Mouse (Mus musculus): ENCODE data around the gene Herc6. TPM values are rescaled to one million over a fixed set of nuclear protein-coding genes. Genes with fewer than 3 reads are reported as not detected.

Herc6 gene
- polyA plus RNA-seq, 1 experiment from 2014 or later: 23.5 TPM

- Histone ChIP-seq H3K27ac (no peak overlapping the region), H3K36me3 (ENCODE audit: inconsistent target) (peaks cover 58% of the 10 kb centered on the region), H3K79me2 (ENCODE audit: inconsistent target) (no peaks in the 10 kb centered on the region), H3K4me3 (ENCODE audit: inconsistent target) (no peak overlapping the region)
- WGBS (ENCODE audit: missing documents): 80% methylated on average over 1 of the region's 1 CpGs
Measured at GRCm38 (mm10) chr6:57647256-57647655, 66.5 kb downstream of the Herc6 start.

DNA sequence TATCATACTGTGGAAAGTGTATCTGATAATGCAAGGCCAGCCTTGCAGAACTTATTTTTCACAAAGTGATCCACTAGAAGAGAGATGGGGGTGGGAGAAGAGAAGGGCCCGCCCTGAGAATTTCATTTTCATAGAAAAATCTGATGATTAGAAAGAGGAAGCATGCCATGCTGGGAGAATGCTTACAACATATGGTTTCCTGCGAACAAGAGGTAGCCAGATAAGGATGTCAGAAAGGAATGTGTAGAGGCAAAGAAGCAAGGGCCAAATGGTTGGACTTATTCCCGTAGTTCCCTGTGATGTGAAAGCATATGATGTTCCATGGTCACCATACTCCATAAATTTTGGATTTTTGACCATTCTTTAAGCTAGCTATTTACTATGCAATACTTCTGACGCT lies 80.5 kb downstream of the Herc6 start:
- Histone ChIP-seq H3K36me3 (ENCODE audit: inconsistent target) (peaks cover 57% of the 10 kb centered on the region), H3K27ac (no peak overlapping the region), H3K4me3 (ENCODE audit: inconsistent target) (no peak overlapping the region), H3K79me2 (ENCODE audit: inconsistent target) (no peaks in the 10 kb centered on the region)
- 48% methylated on average over 4 of the region's 4 CpGs for WGBS (ENCODE audit: missing documents)

DNA sequence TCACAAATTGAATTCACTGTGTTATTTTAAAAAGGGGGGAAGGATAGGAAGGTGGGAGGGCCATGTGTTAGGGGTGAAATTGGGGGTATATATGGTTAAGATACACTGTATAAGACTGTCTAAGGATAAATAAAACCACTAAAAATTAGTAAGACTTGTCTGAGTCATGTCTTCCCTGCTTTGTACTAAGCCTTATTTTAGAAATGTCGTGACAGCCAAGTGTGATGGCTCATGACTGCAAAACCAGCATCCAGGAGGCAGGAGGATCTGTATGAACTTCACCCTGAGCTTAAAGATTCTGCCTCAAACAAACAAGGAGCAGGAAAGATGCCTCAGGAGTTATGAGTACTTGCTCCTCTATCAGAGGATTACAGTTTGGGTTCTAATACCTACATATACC lies 103.4 kb downstream of the Herc6 start:
- WGBS (ENCODE audit: missing documents): 100% methylated on average over 1 of the region's 1 CpGs
- Histone ChIP-seq H3K36me3 (ENCODE audit: inconsistent target) (no peaks in the 10 kb centered on the region), H3K4me3 (ENCODE audit: inconsistent target) (no peak overlapping the region)

DNA sequence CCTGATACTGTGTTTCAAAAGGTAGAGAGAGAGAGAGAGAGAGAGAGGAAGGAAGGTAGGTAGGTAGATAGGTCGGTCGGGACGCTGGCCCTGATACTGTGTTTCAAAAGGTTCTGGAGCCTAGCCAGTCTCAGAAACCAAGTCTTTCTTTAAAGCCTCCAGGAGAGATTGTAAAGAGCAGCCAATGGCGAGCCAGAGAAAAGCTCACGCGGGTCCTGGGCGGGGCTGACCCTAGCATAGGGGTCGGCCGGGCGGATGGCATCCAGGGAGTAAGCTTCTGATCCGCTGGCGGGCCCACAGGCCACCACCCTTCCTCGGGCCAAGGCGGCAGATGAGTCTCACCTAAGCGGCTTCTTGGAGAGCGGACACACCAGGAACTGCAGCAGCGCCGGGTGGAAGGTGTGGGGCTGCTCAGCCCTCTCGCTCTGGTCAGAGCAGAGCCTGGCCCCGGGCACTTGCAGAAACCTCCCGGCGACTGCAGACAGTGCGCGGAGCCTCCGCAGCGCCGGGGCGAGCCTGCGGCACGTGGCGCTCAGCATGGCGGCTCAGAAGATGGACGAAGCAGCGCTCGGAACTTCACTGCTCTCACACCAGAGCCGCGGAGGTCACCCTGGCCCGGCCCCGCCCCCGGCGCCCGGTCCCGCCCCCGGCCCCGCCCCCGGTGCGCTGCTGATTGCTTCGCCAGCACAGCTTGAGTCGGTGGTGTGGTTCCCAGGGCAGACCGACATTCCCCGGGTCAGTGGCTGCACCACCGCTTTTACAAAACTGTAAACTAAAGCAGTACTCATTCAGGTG lies 110.9 kb downstream of the Herc6 start, which contains the start of gene Pyurf:
Gene Pyurf, minus strand, starts transcription at position 612 of the 795 bp plus-strand sequence.
- Histone ChIP-seq H3K79me2 (ENCODE audit: inconsistent target) (no peaks in the 10 kb centered on the region; the same call in 1 of the 2 replicates), H3K27ac (peak within 1 kb of the TSS; percentile 53), H3K36me3 (ENCODE audit: inconsistent target) (no peaks in the 10 kb centered on the region), H3K4me3 (ENCODE audit: inconsistent target) (peak within 1 kb of the TSS; percentile 48)
- under 1% methylated on average over 48 of the region's 52 CpGs for WGBS (ENCODE audit: missing documents)

More for the DNA sequence above, 103.4 kb downstream of the Herc6 start:
- Histone ChIP-seq H3K79me2 (ENCODE audit: inconsistent target) (no peaks in the 10 kb centered on the region), H3K27ac (no peak overlapping the region)

DNA sequence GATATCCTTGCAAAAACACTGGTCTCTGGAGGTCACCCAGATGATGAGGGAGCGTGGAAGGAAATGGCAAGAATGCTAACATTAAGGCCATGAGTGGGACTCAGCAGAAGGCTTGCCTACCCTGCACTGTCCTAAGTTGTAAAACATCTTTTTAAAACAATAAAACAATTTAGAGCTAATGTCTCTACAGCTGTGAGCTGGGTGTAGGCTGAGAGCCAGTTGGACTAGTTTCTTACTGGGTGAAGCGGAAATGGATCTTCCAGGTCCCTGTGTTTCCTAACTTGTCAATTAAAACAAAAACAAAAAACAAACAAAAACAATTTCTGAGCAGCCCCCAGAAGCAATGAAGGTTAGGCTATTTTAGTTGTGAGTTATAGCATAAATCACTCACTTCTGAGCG lies 112.3 kb downstream of the Herc6 start:
- Histone ChIP-seq H3K79me2 (ENCODE audit: inconsistent target) (no peaks in the 10 kb centered on the region; the same call in 1 of the 2 replicates), H3K36me3 (ENCODE audit: inconsistent target) (no peaks in the 10 kb centered on the region), H3K4me3 (ENCODE audit: inconsistent target) (no peak overlapping the region), H3K27ac (no peak overlapping the region)
- WGBS (ENCODE audit: missing documents): 97% methylated on average over 3 of the region's 3 CpGs

GRCm38 (mm10) chr6:57701686-57702085 lies 120.9 kb downstream of the Herc6 start:
- no peak overlapping the region for H3K4me3 ChIP-seq (ENCODE audit: inconsistent target)
- H3K36me3 ChIP-seq (ENCODE audit: inconsistent target): no peaks in the 10 kb centered on the region
- no peak overlapping the region for H3K27ac ChIP-seq
- H3K79me2 ChIP-seq (ENCODE audit: inconsistent target): peaks cover 28% of the 10 kb centered on the region
- 92% methylated on average over 4 of the region's 4 CpGs for WGBS (ENCODE audit: missing documents)

DNA sequence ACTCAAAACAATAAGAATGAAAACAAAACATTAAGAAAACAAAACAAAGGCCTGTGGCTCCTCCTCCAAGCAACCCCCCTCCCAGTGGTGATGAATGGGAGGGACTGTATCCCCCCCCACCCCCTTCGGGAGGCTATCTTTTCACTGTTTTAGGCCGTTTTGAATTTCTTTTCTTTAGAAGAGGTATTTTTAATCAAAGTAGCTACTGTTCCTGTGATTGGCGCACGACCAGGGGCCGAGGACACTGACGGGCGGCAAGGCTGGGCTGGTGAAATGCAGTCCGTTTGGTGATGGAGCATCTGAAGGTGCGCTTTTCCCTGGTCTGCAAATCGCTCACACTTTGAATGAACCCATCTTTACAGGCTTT lies 121.6 kb downstream of the Herc6 start, which contains the start of gene Lancl2:
Gene Lancl2, plus strand, starts transcription at position 165 of the 367 bp plus-strand sequence.
- peak within 1 kb of the TSS; percentile 92 for H3K27ac ChIP-seq
- H3K4me3 ChIP-seq (ENCODE audit: inconsistent target): peak within 1 kb of the TSS; percentile 63
- no peaks in the 10 kb centered on the region for H3K36me3 ChIP-seq (ENCODE audit: inconsistent target)
- H3K79me2 ChIP-seq (ENCODE audit: inconsistent target): peaks cover 34% of the 10 kb centered on the region
- WGBS (ENCODE audit: missing documents): under 1% methylated on average over 10 of the region's 10 CpGs

- peak overlapping the region; percentile 63 for H3K4me3 ChIP-seq (ENCODE audit: inconsistent target)
- H3K36me3 ChIP-seq (ENCODE audit: inconsistent target): no peaks in the 10 kb centered on the region
- peaks cover 36% of the 10 kb centered on the region for H3K79me2 ChIP-seq (ENCODE audit: inconsistent target)
- under 1% methylated on average over 59 of the region's 59 CpGs for WGBS (ENCODE audit: missing documents)
- H3K27ac ChIP-seq: peak overlapping the region; percentile 92
Measured at GRCm38 (mm10) chr6:57702743-57703499, 122.1 kb downstream of the Herc6 start.

GRCm38 (mm10) chr6:57703703-57704102 lies 122.9 kb downstream of the Herc6 start:
- Histone ChIP-seq H3K79me2 (ENCODE audit: inconsistent target) (peaks cover 43% of the 10 kb centered on the region), H3K4me3 (ENCODE audit: inconsistent target) (peak overlapping the region; percentile 63), H3K27ac (peak overlapping the region; percentile 92), H3K36me3 (ENCODE audit: inconsistent target) (no peaks in the 10 kb centered on the region)
- WGBS (ENCODE audit: missing documents): 13% methylated on average over 2 of the region's 2 CpGs

GRCm38 (mm10) chr6:57706721-57707120 lies 125.9 kb downstream of the Herc6 start:
- H3K79me2 ChIP-seq (ENCODE audit: inconsistent target): peaks cover 73% of the 10 kb centered on the region
- WGBS (ENCODE audit: missing documents): 18% methylated on average over 1 of the region's 1 CpGs
- peak overlapping the region; percentile 5; the same call in 1 of the 2 replicates for H3K4me3 ChIP-seq (ENCODE audit: inconsistent target)
- no peaks in the 10 kb centered on the region for H3K36me3 ChIP-seq (ENCODE audit: inconsistent target)
- H3K27ac ChIP-seq: no peak overlapping the region

DNA sequence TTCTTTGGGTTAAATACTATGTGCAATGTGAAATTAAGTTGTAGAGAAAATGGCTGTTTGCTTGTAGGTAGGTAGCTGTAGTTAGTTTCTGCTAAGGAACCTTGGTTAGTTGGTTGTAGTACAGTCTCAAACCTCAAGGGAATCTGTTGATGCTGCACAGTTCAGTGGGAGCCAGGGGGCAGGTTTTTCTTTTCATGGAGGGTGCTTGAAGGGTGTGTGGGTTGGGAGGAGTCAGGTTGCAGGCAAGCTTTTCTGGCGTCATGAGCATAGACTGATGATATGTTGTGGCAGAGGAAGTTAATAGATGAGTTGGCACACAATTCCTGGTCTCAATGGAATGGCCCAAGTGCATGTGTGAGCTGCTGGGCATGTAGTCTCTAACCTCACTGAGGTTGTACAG lies 130.9 kb downstream of the Herc6 start:
- H3K4me3 ChIP-seq (ENCODE audit: inconsistent target): no peak overlapping the region
- 36% methylated on average over 1 of the region's 1 CpGs for WGBS (ENCODE audit: missing documents)
- peaks cover 52% of the 10 kb centered on the region for H3K79me2 ChIP-seq (ENCODE audit: inconsistent target)
- 0 out of 2 replicates have a peak, but pooled peaks cover 4% of the 10 kb centered on the region for H3K36me3 ChIP-seq (ENCODE audit: inconsistent target)
- no peak overlapping the region for H3K27ac ChIP-seq

Other genes starting within 250 kb of the Herc6 start
- gene Vmn1r17, start 217.3 kb upstream of the Herc6 start, polyA plus RNA-seq (2018): not detected in 3 replicates
- not detected in 3 replicates for gene Vmn1r18, start 185.2 kb upstream of the Herc6 start, polyA plus RNA-seq (2018)
- gene Vmn1r19, start 177.2 kb upstream of the Herc6 start, polyA plus RNA-seq (2018): not detected in 3 replicates
- not detected in 3 replicates for gene Vmn1r20, start 152.1 kb upstream of the Herc6 start, polyA plus RNA-seq (2018)
- gene Ppm1k, start 45.5 kb upstream of the Herc6 start, polyA plus RNA-seq (2018): 2.7 to 9.6 TPM (median 5.5 TPM) in 3 replicates
- 4.9 to 6.6 TPM (median 6.6 TPM) in 3 replicates for gene Pyurf, start 111.1 kb downstream of the Herc6 start, polyA plus RNA-seq (2018)
- 14.3 to 18.0 TPM (median 15.4 TPM) in 3 replicates for gene Lancl2, start 121.5 kb downstream of the Herc6 start, polyA plus RNA-seq (2018)
- gene Vopp1, start 244.2 kb downstream of the Herc6 start, polyA plus RNA-seq (2018): 28.8 to 38.0 TPM (median 31.5 TPM) in 3 replicates